Mouse (Mus musculus): ENCODE data around the gene Lhfpl2. TPM values are rescaled to one million over a fixed set of nuclear protein-coding genes. Genes with fewer than 3 reads are reported as not detected.

Lhfpl2 gene
- polyA plus RNA-seq, 1 experiment from 2014 or later: 10.2 TPM

DNA sequence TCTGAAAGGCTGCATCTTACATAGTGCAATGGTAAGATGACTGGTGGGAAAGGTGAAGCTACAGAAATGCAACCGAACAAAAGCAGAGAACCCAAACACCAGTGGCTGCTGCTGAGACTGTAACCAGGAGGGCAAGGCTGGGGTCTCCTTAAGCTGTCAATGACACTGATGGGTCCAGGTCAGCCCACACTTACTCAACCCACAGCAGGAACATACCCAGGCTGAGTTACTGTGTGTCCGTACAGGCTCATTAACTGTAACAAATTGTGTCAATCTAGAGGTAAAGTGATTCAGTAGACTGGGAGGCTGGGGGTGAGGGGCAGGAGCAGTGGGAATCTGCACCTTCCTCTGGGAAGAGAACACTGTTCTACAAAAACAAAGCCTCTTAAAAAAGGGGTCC lies 185.3 kb downstream of the Lhfpl2 start:
- no peak for ATAC-seq
- no peak overlapping the region for H3K4me3 ChIP-seq (ENCODE audit: low read depth, low read length)
- TF ChIP-seq CTCF (IDR thresholded peaks at IDR 0.05; ENCODE audit: low read depth): no peak
- no peaks in the 10 kb centered on the region for H3K4me1 ChIP-seq (replicated peaks; ENCODE audit: control insufficient read depth, insufficient read depth, low read length)
- no peak overlapping the region for H3K27ac ChIP-seq (ENCODE audit: low read depth, low read length)
- no peak overlapping the region for H3K9ac ChIP-seq (ENCODE audit: low read depth, low read length)
- no peak overlapping the region for H3K4me2 ChIP-seq (replicated peaks; ENCODE audit: low read depth)
- no peaks in the 10 kb centered on the region; the same call in 1 of the 2 replicates for H3K36me3 ChIP-seq (ENCODE audit: control insufficient read depth, insufficient read depth)
- no peaks in the 10 kb centered on the region for H3K27me3 ChIP-seq (replicated peaks; ENCODE audit: control insufficient read depth, insufficient read depth, low read length)
- WGBS: 93% methylated on average over 2 of the region's 2 CpGs
- H3K9me3 ChIP-seq (ENCODE audit: control insufficient read depth): no peaks in the 10 kb centered on the region

Other genes with a start within 250 kb of the Lhfpl2 start
- 11.8 and 14.0 TPM in 2 replicates for gene Scamp1, start 228.1 kb downstream of the Lhfpl2 start, polyA plus RNA-seq (2015; fragmentation: Nextera tagmentation; extraction: Ambion mirVana)

Measured in intestine, postnatal 0 days (tissue).